Mouse (Mus musculus) limb, embryonic 13.5 days (tissue): ENCODE measurements around the gene Nhlrc4. TPM values are rescaled to one million over a fixed set of nuclear protein-coding genes. Genes with fewer than 3 reads are reported as not detected.

Experiments
- ATAC-seq: fragments of 200-750 bp; cut with Nextera tagmentation; 2 replicates; pipeline ENCODE4 v1.8.0; 2017; ENCODE audit warnings: low read depth, moderate number of reproducible peaks, moderate TSS enrichment; ENCODE audit not compliant: low FRiP score
- H3K27ac ChIP-seq: fragments of 300-500 bp; sonication (generic); 2 replicates; pipeline ENCODE4 v1.5.1; 2015; ENCODE audit warnings: inconsistent platforms, mild to moderate bottlenecking, moderate library complexity
- H3K27me3 ChIP-seq: fragments of 300-500 bp; sonication (generic); 2 replicates; pipeline ENCODE4 v1.6.1; 2015; ENCODE audit warnings: mild to moderate bottlenecking, inconsistent platforms
- H3K36me3 ChIP-seq: fragments of 300-500 bp; sonication (generic); 2 replicates; pipeline ENCODE4 v1.6.1; 2015; ENCODE audit warnings: inconsistent platforms, mild to moderate bottlenecking, moderate library complexity
- H3K4me1 ChIP-seq: fragments of 300-500 bp; sonication (generic); 2 replicates; pipeline ENCODE4 v1.6.1; 2015; ENCODE audit warnings: inconsistent platforms
- H3K4me2 ChIP-seq: fragments of 300-500 bp; sonication (generic); replicated peaks from 2 replicates; pipeline ENCODE4 v1.6.1; 2015; ENCODE audit warnings: inconsistent platforms, mild to moderate bottlenecking, moderate library complexity
- H3K4me3 ChIP-seq: fragments of 300-500 bp; sonication (generic); 2 replicates; pipeline ENCODE4 v1.5.1; 2015; ENCODE audit warnings: moderate library complexity, mild to moderate bottlenecking, inconsistent platforms
- H3K9ac ChIP-seq: fragments of 300-500 bp; sonication (generic); 2 replicates; pipeline ENCODE4 v1.6.1; 2015; ENCODE audit warnings: mild to moderate bottlenecking, inconsistent platforms
- H3K9me3 ChIP-seq: fragments of 300-500 bp; sonication (generic); 2 replicates; pipeline ENCODE4 v1.6.1; 2016; ENCODE audit warnings: inconsistent platforms
- WGBS: fragments of 180-500 bp; shearing (Covaris S2); methylation state at CpG from one replicate; pipeline ENCODE4 v1.1.7; 2015; 5-methylcytosine and 5-hydroxymethylcytosine counted together
- polyA plus RNA-seq: library from polyadenylated mRNA; unstranded; fragments of >200 nt; fragmentation: Nextera tagmentation; extraction: Ambion mirVana; gene quantifications from 2 replicates; pipeline ENCODE4 v1.2.1, GENCODE M21; 2015

The Nhlrc4 gene
- polyA plus RNA-seq = not detected in 2 replicates

- no peak for ATAC-seq
- H3K9ac ChIP-seq = peak within 1 kb of the TSS; percentile 19; the same call in 1 of the 2 replicates
- 51% methylated on average over 6 of the region's 6 CpGs for WGBS
- H3K9me3 ChIP-seq = no peaks in the 10 kb centered on the region
- H3K4me3 ChIP-seq = no peak within 1 kb of the TSS
- H3K4me1 ChIP-seq = peaks cover 19% of the 10 kb centered on the region
- H3K4me2 ChIP-seq = no peak within 1 kb of the TSS
- H3K36me3 ChIP-seq = no peaks in the 10 kb centered on the region
- H3K27ac ChIP-seq = no peak within 1 kb of the TSS
- H3K27me3 ChIP-seq = peaks cover 4% of the 10 kb centered on the region
Observed at GRCm38 (mm10) chr17:25944366-25945163, at the start of gene Nhlrc4, which contains the start of gene Pigq. Nhlrc4 (minus strand) TSS chr17:25944961. Pigq (minus strand) TSS chr17:25944936.

GRCm38 (mm10) chr17:25993489-25993888 lies 48.7 kb upstream of the Nhlrc4 start:
- Histone ChIP-seq H3K4me3 (no peak overlapping the region), H3K27ac (no peak overlapping the region), H3K9me3 (no peaks in the 10 kb centered on the region), H3K9ac (no peak overlapping the region), H3K36me3 (peaks cover 73% of the 10 kb centered on the region), H3K4me1 (no peaks in the 10 kb centered on the region), H3K27me3 (no peaks in the 10 kb centered on the region), H3K4me2 (no peak overlapping the region)
- no peak for ATAC-seq
- 90% methylated on average over 3 of the region's 3 CpGs for WGBS

- Histone ChIP-seq H3K36me3 (peaks cover 61% of the 10 kb centered on the region), H3K4me2 (no peak overlapping the region), H3K4me3 (no peak overlapping the region), H3K4me1 (no peaks in the 10 kb centered on the region), H3K9ac (no peak overlapping the region), H3K27ac (no peak overlapping the region), H3K9me3 (no peaks in the 10 kb centered on the region), H3K27me3 (no peaks in the 10 kb centered on the region)
- no peak for ATAC-seq
- 97% methylated on average over 4 of the region's 4 CpGs for WGBS
Observed at GRCm38 (mm10) chr17:25992274-25992673, 47.5 kb upstream of the Nhlrc4 start.

- no peak overlapping the region for H3K4me2 ChIP-seq
- peaks cover 4% of the 10 kb centered on the region; the same call in 1 of the 2 replicates for H3K4me1 ChIP-seq
- peaks cover 54% of the 10 kb centered on the region for H3K36me3 ChIP-seq
- no peak overlapping the region for H3K27ac ChIP-seq
- WGBS = 86% methylated on average over 5 of the region's 5 CpGs
- no peak overlapping the region for H3K9ac ChIP-seq
- H3K4me3 ChIP-seq = no peak overlapping the region
- no peaks in the 10 kb centered on the region for H3K27me3 ChIP-seq
- no peaks in the 10 kb centered on the region for H3K9me3 ChIP-seq
- no peak for ATAC-seq
Observed at GRCm38 (mm10) chr17:25990331-25990730, 45.6 kb upstream of the Nhlrc4 start.

GRCm38 (mm10) chr17:25985306-25986294 lies 40.8 kb upstream of the Nhlrc4 start, which contains the start of gene Capn15:
Capn15 (minus strand) TSS chr17:25985796.
- peak within 1 kb of the TSS; percentile 82 for H3K4me2 ChIP-seq
- under 1% methylated on average over 90 of the region's 91 CpGs for WGBS
- no peaks in the 10 kb centered on the region for H3K9me3 ChIP-seq
- peaks cover 24% of the 10 kb centered on the region for H3K4me1 ChIP-seq
- peak within 1 kb of the TSS; percentile 74 for H3K4me3 ChIP-seq
- H3K27ac ChIP-seq = peak within 1 kb of the TSS; percentile 86
- no peaks in the 10 kb centered on the region for H3K27me3 ChIP-seq
- peak; percentile 99 for ATAC-seq
- H3K36me3 ChIP-seq = peaks cover 16% of the 10 kb centered on the region
- peak within 1 kb of the TSS; percentile 87 for H3K9ac ChIP-seq

- Histone ChIP-seq H3K9me3 (no peaks in the 10 kb centered on the region), H3K27ac (peak overlapping the region; percentile 86; the same call in 1 of the 2 replicates), H3K27me3 (no peaks in the 10 kb centered on the region), H3K4me2 (peak overlapping the region; percentile 82), H3K4me3 (peak overlapping the region; percentile 74), H3K9ac (peak overlapping the region; percentile 87), H3K36me3 (peaks cover 7% of the 10 kb centered on the region), H3K4me1 (peaks cover 28% of the 10 kb centered on the region)
- 10% methylated on average over 17 of the region's 17 CpGs for WGBS
- ATAC-seq = 0 out of 2 replicates have a peak, but pooled peaks have one; percentile 0
Observed at GRCm38 (mm10) chr17:25984556-25985305, 40.0 kb upstream of the Nhlrc4 start.

- 97% methylated on average over 1 of the region's 1 CpGs for WGBS
- Histone ChIP-seq H3K9me3 (no peaks in the 10 kb centered on the region), H3K4me2 (peak overlapping the region; percentile 82), H3K36me3 (0 out of 2 replicates have a peak, but pooled peaks cover 2% of the 10 kb centered on the region), H3K4me3 (peak overlapping the region; percentile 74), H3K27ac (no peak overlapping the region), H3K27me3 (no peaks in the 10 kb centered on the region), H3K4me1 (peaks cover 30% of the 10 kb centered on the region), H3K9ac (peak overlapping the region; percentile 87)
- no peak for ATAC-seq
Observed at GRCm38 (mm10) chr17:25984066-25984465, 39.3 kb upstream of the Nhlrc4 start.

- 0 out of 2 replicates have a peak overlapping the region, but pooled peaks have one; percentile 2 for H3K4me3 ChIP-seq
- H3K36me3 ChIP-seq = peaks cover 7% of the 10 kb centered on the region; the same call in 1 of the 2 replicates
- H3K9me3 ChIP-seq = no peaks in the 10 kb centered on the region
- H3K27ac ChIP-seq = no peak overlapping the region
- H3K9ac ChIP-seq = peak overlapping the region; percentile 35; the same call in 1 of the 2 replicates
- no peaks in the 10 kb centered on the region for H3K27me3 ChIP-seq
- H3K4me1 ChIP-seq = peaks cover 30% of the 10 kb centered on the region
- ATAC-seq = no peak
- H3K4me2 ChIP-seq = no peak overlapping the region
- WGBS = 84% methylated on average over 3 of the region's 3 CpGs
Observed at GRCm38 (mm10) chr17:25982913-25983312, 38.2 kb upstream of the Nhlrc4 start.

GRCm38 (mm10) chr17:25980854-25981253 lies 36.1 kb upstream of the Nhlrc4 start:
- Histone ChIP-seq H3K27me3 (no peaks in the 10 kb centered on the region), H3K4me2 (no peak overlapping the region), H3K9ac (no peak overlapping the region), H3K27ac (no peak overlapping the region), H3K9me3 (no peaks in the 10 kb centered on the region), H3K4me1 (peaks cover 26% of the 10 kb centered on the region), H3K36me3 (peaks cover 9% of the 10 kb centered on the region; the same call in 1 of the 2 replicates), H3K4me3 (no peak overlapping the region)
- 89% methylated on average over 5 of the region's 5 CpGs for WGBS
- no peak for ATAC-seq

GRCm38 (mm10) chr17:25979829-25980738 lies 35.3 kb upstream of the Nhlrc4 start:
- WGBS = 76% methylated on average over 5 of the region's 5 CpGs
- H3K9ac ChIP-seq = no peak overlapping the region
- ATAC-seq = no peak
- H3K27ac ChIP-seq = no peak overlapping the region
- H3K4me1 ChIP-seq = peaks cover 26% of the 10 kb centered on the region
- H3K36me3 ChIP-seq = peaks cover 9% of the 10 kb centered on the region; the same call in 1 of the 2 replicates
- H3K9me3 ChIP-seq = no peaks in the 10 kb centered on the region
- no peak overlapping the region for H3K4me3 ChIP-seq
- no peaks in the 10 kb centered on the region for H3K27me3 ChIP-seq
- H3K4me2 ChIP-seq = no peak overlapping the region
